Mouse (Mus musculus): ENCODE results near the gene Tbc1d19.

DNA sequence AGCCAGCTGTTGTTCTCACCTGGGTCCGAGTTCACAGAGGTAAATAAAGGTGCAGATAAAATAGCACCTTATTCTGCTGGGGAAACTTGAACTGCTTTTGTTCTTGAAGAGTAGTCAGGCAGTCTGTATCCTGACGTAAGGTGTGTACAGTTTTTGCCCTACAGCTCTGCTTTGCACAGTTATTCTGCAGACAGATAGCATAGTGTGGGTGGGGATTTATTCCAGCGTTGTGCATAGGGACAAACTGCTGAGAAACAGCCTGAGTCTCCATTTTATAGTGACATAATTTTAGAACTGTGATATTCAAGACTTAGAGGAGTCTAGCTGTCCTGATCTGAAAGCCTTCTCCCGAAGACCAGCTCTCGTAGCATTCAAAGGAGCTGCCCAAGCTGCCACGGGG is 46.6 kb downstream of the Tbc1d19 start:
- TF ChIP-seq CTCF (IDR thresholded peaks at IDR 0.05; ENCODE audit: low read depth) = no peak
- no peak for TF ChIP-seq EP300 (IDR thresholded peaks at IDR 0.05; ENCODE audit: low read depth)
